Mouse (Mus musculus): Measurements from ENCODE around the gene Skil.

DNA sequence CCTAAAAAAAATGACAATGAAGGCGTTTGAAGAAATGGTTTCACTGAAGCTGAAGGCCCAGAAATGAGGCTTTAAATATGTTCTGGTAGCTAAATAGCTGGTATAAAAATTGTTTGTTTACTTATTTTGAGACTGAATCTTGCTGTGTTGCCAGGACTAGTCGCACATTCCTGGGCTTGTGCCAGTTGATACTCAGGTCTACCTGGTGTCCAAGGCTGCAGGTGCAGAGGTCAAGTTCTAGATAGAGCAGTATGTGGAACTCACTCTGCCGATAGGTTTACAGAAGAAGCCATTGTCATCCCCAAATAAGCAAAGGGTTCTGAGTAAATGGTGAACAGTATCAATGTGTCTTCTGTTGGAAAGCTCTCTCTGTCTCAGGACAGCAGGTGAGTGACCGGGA, 46.8 kb downstream of the Skil start:
- no peak for TF ChIP-seq POLR2A (IDR thresholded peaks at IDR 0.05; ENCODE audit: low read depth, low read length)
- TF ChIP-seq CTCF (IDR thresholded peaks at IDR 0.05; ENCODE audit: borderline replicate concordance, insufficient read depth, low read length), result no peak

Measured in embryonic fibroblast, embryonic 13.5 days (primary cell).